Mouse (Mus musculus) heart, adult 2 months (tissue): Measurements from ENCODE around the gene Svop.

Experiments used
- CTCF ChIP-seq: fragments of 200-600 bp; IDR thresholded peaks from 2 replicates; pipeline ENCODE4 v1.8.1; 2022; ENCODE audit warnings: antibody characterized with exemption, mild to moderate bottlenecking, moderate library complexity
- EP300 ChIP-seq: fragments of 200-500 bp; IDR thresholded peaks from 2 replicates; pipeline ENCODE4 v1.6.1; 2011; ENCODE audit warnings: low read depth, low read length, control low read depth; ENCODE audit not compliant: insufficient read depth
- POLR2A ChIP-seq: fragments of 200-500 bp; IDR thresholded peaks from 2 replicates; pipeline ENCODE4 v1.6.1; 2011; ENCODE audit warnings: mild to moderate bottlenecking, low read depth, low read length, control low read depth; ENCODE audit not compliant: insufficient read depth

DNA sequence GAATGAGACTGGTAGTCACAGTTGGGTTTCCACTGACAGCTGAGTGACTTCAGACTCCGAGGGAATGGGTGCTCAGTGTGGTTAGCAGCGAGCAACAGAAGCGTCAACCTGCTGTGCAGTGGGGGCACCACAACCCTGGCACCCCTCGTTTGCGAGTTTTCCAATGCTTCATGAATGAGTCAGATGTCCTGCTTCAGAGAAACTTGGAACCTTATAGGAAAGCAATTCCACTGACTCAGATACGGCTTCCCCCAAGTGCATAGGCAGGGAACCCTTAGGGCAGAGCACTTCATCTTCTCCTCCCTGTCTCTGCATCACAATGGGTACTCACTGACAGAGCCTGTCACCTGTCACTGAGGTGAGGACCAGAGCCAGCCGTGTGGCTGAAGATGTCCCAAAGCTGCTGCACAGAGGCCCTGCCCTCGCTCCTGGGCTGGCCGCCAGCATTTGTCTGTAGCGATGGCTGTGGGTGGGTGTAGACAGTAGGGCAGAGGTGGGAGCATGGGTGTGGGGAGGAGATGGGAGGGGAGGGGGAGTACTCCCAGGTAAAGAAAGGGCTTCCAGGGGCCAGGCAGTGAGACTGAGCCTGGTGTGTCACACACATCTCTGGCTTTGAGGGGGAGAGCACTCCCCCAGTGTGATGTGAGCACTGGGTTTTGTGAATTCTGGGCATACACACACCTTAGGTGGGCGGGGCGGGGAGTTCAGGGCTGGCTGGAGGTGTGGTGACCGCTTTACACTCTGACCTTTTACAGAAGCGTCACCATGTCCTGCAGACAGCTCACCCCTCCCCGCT, 46.3 kb upstream of the Svop start:
- no peak for TF ChIP-seq POLR2A
- TF ChIP-seq EP300, result no peak
- TF ChIP-seq CTCF, result no peak
